Mouse (Mus musculus) embryo, embryonic 10 days (tissue): Measurements from ENCODE around the gene 4930562C15Rik.
A peak's percentile ranks its signal among the peaks of the same experiment; 100 is the strongest.

ENCODE experiments used
- DNase-seq: peaks from one replicate; pipeline ENCODE4 v3.0.0-alpha.2; 2015; ENCODE audit warnings: low spot score

4930562C15Rik gene

DNA sequence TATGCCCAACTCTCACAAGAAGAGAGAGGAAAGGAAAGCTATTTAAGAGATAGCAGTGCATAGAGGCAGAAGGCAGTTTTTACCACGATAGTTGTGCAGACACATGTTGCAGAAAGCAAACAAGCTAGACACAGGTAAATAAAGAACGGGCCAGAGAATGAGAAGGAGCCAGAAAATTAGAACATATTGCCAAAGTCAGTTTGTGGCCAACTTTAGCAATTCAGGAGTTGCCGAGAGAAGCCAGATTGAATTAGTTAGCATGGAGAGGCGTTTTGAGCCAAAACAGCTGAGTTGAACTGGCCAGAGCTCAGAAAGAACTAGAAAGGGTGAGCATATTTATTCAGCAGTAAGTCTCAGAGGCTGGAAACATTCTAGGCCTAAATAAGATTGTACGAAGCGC, 57.0 kb downstream of the 4930562C15Rik start:
- DNase-seq = no peak

DNA sequence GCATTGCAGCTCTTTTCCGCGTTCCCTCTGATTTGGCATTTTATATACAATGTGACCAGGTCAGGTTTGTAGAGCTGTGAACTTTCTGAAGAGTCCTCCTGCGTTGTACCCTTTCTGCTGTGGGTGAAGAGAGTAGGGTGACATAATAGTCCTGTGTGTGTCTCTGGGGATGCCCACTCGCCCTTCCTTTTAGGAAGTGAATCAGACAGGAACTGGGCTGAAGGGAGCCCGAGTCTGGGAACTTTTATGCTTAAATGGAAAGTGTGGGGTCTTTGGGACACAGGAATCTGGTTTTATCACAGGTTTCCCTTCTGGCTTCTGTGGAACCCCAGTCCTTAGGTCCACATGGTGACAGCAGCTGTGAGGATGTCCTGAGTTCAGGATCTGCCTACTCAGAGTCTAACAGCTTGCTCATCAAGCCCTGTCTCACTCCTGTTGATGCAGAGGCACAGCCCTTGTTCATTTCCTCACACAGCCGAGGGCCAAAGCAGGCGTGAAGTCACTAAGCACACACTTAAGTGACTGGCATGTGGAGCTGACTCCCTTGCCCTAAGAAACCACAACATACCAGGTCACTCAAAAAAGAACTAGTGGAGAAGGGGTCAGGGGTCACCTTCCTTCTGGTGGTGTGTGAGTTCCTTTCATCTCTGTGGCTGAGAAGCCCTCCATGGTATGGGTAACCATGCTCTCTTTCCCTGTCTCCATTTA, 59.1 kb downstream of the 4930562C15Rik start:
- DNase-seq = no peak

DNA sequence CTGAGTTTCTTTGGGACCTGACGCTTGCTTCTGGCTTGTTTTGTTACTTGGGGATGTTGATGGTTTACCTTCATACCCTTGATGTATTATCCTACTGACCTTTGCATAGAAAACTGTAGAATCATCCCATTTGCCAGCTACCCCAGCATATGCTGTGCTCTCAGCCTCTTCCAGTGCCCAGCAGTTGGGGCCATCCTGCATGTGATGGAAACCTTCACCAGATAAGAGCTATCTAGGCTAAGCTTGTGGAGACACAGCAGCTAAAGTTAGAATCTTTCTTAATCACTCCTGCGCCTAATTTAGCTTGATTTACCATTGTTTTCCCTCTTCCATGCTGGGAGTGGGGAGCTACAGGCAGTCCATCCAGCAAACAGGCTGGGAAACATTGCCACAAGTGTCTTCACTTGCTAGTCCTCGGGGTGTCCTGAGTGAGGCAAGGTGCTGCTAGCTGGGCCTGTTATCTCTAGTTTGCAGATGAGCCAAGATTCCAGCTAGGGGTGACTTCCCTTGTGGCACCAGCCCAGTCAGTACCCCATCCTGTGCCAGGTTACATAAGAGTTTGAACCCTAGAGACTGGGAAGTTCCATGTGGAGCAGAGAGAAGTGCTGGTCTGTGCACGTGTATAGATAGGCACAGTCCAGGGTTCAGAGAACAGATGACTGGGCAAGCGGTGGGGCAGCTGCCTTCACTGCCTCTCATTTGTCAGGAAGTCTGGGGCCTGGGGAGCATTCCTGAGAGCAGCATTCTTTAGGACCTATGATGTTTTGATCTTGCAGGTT, 61.2 kb downstream of the 4930562C15Rik start:
- no peak for DNase-seq

DNA sequence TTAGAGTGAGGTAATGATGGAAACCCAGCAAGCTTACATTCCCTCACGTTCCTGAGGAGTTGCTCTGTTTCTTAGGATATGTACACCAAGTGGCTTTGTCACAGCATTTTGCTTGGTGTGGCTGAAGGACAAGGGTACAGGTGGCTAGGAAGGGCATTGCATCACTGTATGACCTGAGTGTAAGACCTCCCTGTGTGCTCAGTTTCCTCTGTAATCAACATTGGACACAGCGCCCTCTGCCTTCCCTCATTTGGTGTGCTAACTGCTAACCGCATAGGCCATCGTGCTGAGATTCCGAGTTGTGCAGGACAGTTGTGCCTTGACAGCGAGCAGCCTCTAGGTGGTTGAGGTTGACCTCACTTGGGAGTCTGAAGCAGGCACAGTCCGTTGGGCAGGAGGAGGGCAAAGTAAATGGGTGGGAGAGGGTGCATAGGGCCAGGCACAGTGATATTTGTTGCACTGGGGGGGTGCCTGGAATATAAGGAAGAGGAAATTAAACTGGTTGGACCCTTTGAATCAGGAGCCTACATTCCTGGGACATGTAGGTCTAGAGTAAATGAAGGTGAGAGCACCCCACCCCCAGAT, 62.0 kb downstream of the 4930562C15Rik start:
- DNase-seq = peak; percentile 52

DNA sequence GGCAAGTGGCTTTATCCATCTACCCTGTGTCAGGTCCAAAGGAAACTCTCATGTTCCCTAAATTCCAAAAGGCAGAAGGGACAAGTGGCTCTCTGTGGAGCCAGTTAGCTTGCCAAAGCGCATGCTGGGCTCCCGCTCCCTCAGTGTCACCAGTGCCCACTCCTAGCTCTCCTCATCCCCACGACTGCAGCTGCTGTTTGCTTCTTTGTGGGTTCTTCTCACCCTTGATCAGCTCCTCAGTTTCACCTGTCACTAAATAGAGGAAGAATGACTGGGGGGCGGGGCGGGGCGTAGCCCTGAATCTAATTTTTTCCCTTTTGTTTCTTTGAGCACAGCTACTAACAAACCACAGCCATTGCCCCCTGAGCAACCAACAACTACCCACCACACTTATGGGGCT, 63.7 kb downstream of the 4930562C15Rik start:
- no peak for DNase-seq

DNA sequence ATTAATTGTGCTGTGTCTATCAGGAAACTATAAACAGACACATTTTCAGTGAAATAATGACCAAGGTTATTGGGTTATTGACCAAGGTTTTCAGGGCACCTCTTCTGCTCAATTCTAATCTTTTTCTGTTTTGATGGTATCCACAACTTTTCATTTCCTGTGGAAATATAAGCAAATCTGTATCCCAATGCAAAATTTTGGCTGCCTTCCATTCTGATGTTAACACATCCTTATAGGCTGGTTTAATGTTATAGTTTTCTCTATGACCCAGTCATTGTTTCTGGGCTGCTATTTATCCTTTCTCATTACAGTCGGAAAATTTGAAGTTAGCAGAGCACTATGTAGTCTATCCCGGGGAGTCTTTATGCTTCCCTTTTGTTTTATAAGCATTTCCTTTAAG, 64.5 kb downstream of the 4930562C15Rik start:
- no peak for DNase-seq

DNA sequence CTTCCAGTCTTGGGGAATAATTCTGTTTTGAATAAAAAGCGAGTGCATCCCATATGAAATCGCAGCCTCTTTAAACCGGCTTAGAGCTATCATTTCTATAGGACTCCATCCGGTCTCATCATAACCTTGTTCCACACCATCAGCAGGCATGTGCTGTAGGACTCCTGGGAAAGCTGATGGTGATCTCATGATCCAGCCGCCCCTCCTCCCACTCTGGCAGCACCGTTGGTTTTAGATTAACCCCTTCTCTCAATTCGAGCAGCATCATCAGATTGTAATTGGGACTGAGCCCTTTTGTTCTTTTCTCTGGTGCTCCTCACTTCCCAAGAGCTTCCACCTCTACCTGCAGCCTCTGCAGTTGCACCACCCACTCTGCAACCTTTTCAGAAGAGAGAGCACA, 66.0 kb downstream of the 4930562C15Rik start:
- DNase-seq = no peak

DNA sequence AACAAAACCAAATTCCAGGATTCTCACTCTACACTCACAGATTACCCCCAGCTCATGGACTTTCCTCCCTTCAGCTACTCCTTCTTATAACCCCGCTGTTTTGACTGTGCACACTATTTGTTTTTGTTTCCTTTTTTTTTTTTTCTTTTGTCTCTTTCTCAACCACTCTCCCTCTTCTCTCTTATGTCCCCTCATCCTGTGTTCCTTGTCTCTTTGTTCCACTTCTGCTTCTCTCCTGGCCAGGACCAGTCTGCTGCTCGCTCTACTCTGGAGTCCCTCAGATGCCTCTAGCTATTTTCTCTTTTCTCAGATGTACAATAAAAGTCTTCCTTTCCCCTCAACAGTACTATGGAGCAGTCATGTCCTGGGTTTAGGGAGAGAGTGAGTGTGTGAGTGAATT, 67.2 kb downstream of the 4930562C15Rik start:
- no peak for DNase-seq

DNA sequence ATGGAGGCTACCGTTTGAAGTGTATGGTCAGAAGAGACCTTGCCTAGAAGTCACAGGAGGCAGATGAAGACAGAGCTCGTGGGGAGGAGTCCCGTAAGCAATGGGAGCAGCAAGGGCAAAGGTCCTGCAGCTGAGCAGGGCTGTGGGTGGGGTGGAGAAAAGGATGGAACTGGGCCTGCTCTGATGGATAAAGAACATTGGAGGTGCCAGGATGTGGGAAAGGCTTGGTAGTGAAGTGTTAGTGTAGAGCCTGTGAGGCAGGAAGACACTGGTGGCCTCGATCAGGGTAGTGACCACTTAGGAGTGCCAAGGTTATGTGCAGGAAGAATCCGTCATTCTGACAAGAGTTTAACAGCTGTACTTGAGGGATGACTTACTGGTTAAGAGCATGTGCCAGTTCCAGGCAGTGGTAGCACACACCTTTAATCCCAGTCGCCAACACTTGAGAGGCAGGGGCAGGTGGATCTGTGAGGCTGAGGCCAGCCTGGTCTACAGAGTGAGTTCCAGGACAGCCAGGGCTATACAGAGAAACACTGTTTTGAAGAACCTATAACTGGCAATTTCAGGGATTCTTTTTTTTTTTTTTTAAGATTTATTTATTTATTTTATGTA, 68.4 kb downstream of the 4930562C15Rik start:
- DNase-seq = no peak

DNA sequence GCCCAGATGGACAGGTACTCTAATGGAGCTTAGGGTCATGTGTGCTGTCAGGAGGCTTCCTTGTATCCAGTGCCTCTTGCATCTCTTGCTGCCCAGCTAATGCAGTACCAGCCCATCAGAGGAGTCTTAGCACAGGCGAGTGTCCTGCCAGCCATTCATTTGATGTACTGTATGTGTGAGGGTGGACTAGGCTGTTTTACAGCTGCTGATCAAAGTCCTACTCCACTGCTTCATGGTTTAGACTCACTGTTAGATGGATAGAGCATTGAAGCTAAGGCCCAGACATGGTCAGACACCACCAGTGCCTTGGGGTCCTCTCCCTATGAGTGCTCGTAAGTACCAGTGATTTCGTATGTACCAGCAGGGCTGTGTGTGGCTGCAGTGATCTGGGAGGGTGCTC, 69.7 kb downstream of the 4930562C15Rik start:
- DNase-seq = no peak

DNA sequence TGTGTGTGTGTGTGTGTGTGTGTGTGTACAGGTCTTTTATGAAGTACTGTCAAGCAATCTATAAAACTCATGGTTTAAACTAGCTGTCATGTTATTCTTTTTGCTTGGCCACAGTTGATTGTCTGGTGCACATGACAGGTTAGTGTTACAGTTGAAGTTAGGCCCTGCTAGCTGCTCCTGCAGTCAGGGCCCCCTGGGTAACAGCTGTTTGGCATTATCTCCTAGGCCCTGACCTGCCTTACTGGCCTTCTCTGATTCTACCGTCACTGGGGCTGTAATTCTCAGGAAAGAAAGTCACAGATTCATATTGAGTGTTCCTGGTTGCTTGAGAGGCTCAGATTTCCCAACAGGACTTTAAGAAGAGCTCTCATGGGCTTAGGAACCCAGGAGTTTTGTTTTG, 70.4 kb downstream of the 4930562C15Rik start:
- peak; percentile 29 for DNase-seq

DNA sequence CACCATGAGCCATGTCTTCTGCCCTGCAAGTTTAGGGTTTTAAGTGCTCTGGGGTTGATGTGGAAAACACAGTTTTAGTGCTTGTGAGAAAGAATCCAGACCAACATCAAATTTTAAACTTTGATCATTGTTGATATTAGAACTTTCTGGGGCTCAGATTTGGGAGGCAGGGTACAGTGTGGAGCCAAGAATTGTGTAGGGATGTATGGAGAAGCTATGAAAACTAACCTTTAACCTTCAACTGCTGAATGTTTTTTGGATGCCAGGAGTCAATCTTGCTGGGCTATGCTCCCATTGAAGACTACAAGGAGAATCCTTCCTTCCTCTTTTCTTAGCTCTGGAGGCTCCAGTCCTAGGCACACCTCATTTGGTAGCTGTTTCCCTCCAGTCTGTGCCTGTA, 71.3 kb downstream of the 4930562C15Rik start:
- DNase-seq = no peak

DNA sequence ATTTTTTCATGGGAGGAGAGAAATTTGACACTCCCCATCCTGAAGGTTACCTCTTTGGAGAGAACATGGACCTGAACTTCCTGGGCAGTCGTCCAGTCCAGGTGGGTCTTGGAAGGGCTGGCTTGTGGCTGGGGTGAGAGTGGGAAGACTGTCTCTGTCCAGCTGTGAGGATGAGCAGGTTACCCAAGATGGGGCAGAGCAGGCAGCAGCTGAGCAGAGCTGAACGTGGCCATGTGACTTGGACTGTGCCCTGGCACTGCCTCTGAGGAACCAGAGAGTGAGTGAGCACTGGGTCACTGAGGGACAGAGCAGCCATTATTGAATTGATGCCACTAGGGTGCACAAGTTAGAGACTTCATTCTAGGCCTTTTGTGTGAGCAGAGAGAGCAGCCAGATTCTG, 72.2 kb downstream of the 4930562C15Rik start:
- DNase-seq = no peak

DNA sequence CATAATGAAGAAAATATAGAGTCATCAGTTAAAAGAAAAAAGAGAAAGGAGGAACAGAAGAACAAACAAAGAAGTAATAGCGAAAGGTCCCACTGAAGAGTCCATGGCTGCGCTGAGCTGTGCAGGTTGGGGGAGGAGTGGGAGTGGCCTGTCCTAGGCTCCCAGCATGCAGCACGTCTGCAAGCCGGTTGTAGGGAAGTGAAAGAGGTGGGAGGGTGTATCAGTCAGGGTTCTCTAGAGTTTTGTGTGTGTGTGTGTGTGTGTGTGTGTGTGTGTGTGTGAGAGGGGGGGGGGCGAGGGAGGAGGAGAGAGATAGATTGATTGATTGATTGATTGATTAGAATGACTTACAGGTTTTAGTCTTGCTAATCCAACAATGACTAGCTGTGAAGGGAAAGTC, 72.8 kb downstream of the 4930562C15Rik start:
- no peak for DNase-seq

DNA sequence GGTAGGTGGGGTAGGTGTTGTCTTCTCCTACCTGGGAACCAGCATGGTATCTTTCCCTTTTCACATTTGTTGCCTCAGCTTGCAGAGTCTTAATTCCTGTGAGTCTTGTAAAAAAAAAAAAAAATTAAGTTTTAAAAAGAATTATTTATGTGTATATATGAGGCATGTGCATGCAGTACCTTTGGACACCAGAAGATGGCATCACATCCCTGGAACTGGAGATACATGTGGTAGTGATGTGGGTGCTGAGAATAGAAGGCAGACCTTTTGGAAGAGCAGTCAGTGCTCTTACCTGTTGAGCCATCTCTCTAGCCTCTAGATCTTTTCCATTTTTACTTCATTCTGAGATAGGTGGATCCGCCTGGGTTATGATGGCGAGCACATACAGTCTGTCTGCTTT, 74.5 kb downstream of the 4930562C15Rik start:
- no peak for DNase-seq

DNA sequence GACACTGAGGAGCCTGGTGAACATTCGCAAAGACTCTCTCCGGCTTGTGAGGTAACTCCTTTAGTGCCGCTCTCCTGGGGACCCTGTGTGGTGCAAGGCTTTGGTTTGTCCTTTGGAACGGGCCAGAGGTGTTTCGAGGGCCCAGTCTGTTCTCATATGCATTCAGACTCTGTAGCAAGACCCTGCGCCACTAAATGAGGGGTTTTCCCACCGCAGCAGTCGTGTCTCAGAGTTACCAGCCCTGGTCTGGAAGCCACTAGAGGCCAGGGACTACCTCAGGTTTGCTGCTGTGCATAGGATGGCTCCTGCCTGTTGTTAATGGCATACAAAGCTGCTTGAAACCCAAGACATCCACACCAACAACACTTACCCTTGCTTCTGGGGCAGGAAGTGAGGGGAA, 75.5 kb downstream of the 4930562C15Rik start:
- no peak for DNase-seq

DNA sequence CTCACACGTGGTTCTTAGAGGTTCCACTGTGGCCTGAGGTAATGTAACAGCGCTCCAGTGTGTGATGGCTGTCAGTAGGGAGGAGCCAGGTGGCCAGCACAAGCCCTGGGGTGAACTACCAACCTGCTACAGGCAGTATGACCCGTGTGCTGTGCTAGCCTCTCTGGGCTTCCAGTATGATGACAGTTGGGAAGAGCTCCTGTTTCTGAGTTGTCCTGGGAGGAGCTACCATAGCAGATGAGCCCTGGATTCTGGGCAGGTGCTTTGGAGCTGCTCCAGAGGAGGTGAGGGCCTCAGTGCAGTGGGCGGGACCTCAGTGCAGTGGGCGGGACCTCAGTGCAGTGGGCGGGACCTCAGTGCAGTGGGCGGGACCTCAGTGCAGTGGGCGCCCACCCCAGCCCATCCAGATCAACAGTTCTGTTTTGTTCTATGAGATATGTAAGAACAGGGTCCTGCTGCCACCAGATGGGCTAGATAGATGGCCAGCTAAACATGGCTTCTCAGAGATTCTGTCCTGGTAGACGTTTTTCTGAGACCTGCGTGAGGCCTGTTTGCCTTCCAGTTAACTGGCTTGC, 76.9 kb downstream of the 4930562C15Rik start:
- no peak for DNase-seq

DNA sequence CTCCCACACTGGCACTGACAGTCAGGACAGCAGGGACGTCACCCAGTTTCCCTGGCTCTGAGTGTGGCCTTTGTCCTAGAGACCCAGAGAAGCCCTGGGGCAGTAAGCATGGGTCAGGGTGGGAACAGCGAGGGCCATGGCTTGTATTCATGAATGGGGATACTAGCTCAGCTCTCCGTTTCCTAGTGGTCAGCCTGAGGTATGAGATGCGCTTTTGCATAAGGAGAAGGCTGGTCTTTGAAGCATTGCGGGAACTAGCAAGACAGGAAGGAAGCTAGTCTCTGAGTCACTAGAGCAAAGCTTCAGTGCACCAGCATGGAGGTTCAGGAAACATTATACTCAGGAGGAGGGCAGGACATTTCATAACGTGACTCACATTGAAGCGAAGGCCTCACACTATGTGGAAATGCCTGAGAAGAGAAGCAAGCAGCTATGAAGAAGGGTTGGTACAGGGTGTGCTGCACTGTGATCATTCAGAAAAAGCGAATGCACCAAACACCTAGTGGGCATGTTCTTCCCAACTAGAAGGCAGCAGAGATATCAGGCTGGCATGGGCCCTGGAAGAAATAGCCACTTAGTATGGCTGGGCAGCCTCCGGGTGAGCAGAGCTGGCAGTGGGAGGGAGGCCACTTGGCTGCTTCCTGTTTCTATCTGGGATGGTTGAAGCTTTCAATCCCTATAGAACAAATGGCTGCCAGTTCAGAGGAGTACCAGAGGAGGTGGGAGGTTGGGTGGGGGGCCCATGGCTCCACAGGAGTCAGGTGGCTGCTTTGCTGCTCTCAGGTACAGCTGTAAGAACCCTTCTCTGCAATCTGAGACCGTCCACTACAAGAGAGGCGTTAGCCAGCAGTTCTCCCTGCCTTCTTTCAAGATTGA, 77.9 kb downstream of the 4930562C15Rik start:
- DNase-seq = peak; percentile 8

DNA sequence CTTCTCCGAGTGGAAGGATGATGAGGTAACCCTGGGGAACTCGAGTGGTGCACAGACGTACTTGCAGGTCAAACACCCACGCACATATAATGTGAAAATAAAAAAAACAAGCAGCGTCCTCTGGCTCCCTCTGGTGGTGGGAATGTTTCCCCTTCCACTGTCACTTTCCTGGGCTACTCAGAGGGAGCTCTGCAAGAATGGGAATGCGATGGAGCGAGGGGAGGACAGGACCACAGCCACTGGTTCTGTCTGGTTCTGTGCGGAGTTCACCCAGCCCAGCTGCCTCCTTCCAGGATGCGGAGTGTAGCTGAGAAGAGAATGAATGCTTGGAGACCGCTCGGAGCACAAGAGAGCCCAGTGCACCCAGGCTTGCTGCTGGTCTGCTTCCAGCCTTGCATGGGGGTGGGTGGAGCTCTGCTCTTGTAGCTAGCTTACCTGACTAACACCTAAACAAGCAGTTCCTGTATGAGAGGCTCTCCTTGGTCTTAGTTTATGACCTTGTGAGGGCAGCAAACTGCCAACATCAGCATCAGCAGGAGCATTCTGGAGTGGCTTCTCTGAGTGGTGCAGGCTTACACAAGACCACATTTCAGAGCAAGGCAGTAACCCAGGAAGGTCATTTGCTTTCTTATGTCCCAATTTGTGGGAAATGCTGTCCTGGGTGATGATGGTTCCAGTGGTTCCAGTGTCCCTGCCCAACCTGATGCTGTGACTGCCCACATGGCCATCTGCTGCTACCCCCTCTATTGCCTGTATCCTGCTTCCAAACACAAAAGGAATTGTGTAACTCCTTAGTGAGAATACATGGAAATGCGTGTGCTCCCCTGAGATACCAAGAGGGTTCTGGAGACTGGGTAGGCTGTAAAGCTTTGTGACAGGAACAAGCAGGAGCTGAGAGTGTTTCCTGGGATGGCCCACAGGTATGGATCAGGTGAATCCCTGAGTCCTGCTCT, 78.8 kb downstream of the 4930562C15Rik start:
- DNase-seq = peak; percentile 76

DNA sequence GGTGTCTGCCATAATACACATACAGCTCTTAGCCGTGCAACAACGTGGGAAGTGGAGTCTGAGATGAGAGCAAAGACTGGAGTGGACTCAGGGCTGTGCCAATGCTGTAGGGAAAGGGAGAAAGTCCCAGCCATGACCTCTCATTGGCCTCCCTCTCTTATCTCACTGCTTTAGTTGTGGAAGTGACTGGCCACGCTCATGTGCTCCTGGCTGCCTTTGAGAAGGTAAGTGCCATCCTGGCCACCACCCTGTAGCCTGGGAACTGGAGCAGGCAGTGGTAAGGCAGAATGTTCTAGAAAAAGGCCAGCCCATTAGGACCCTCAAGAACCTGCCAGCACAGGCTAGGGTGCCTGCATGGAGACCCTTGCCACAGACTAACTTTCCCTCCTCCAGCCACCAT, 80.7 kb downstream of the 4930562C15Rik start:
- DNase-seq = no peak
